Mouse (Mus musculus) testis, adult 2 months (tissue): Measurements from ENCODE around the gene Plekhn1.

Experiments used
- CTCF ChIP-seq: fragments of 200-500 bp; IDR thresholded peaks from 2 replicates; pipeline ENCODE4 v1.5.1; 2012; ENCODE audit warnings: low read depth, mild to moderate bottlenecking, inconsistent platforms, low read length, moderate library complexity; ENCODE audit not compliant: control insufficient read depth, insufficient read depth, insufficient replicate concordance
- POLR2A ChIP-seq: fragments of 200-500 bp; IDR thresholded peaks from 2 replicates; pipeline ENCODE4 v1.6.1; 2012; ENCODE audit warnings: low read depth, mild to moderate bottlenecking, inconsistent platforms, low read length, moderate library complexity; ENCODE audit not compliant: control insufficient read depth

DNA sequence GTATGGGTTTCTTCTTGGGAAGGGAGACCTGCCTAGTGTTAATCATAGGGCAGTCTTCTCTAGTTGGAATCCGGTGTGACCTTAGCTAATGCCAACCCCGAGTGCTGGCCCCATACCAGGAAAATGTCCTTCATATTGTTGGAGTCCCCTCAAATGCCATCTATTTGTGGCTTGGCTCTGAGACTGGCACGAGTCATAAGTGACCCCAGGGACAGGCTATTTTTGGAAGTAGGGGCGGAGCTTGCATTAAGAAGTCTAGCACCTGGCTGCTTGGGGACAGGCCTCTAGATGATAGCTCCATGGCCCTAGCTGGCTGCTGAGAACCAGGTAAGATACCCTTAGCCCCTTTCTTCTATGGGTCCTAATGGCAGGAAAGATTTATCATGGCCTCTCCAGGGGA, 19.0 kb downstream of the Plekhn1 start, which contains the start of gene Perm1:
- TF ChIP-seq CTCF (no peak), POLR2A (no peak)
